9 mouse cellular contexts compared by ENCODE assay signal in genomic region chr16:46121420-46121819, GRCm38 (mm10). TPM values are rescaled to one million over a fixed set of nuclear protein-coding genes. Genes with fewer than 3 reads are reported as not detected.
DNase-seq lines count a peak whose midpoint lies in the region; ATAC-seq and TF ChIP-seq lines count a peak whose summit lies in the region.
"Had no signal": no experiment of that assay in that cellular context is flagged by ENCODE, and none has a peak within 500 bp of the region (broad histone marks: within the 10 kb centered on the region; RNA-seq: fewer than 3 reads in every experiment).

No protein-coding gene starts in this region.

- peak; percentile 72 for TF ChIP-seq CTCF in forebrain, postnatal 0 days (IDR thresholded peaks at IDR 0.05; ENCODE audit: low read depth)

- H3K4me3 ChIP-seq in forebrain, embryonic 10.5 days = no peak overlapping the region
- H3K4me3 ChIP-seq in forebrain, embryonic 12.5 days (replicated peaks) = no peak overlapping the region
- H3K4me3 ChIP-seq in megakaryocyte, embryonic 14.5 days (replicated peaks) = peak overlapping the region; percentile 18
- no peak overlapping the region for H3K4me3 ChIP-seq in forebrain, postnatal 0 days (ENCODE audit: low read depth, low read length)

- H3K4me2 ChIP-seq in forebrain, embryonic 12.5 days = no peak overlapping the region
- H3K4me2 ChIP-seq in forebrain, postnatal 0 days (ENCODE audit: low read depth) = no peak overlapping the region

- no peak overlapping the region for H3K27ac ChIP-seq in forebrain, embryonic 10.5 days
- no peak overlapping the region for H3K27ac ChIP-seq in forebrain, embryonic 12.5 days
- H3K27ac ChIP-seq in forebrain, postnatal 0 days (ENCODE audit: low read depth, low read length) = no peak overlapping the region

- peak; percentile 18 for DNase-seq in forebrain, embryonic 10.5 days (ENCODE audit: extremely low spot score, low spot score)
- peak; percentile 76 for DNase-seq in forebrain, postnatal 0 days
- peak; percentile 55 for DNase-seq in layer of hippocampus, postnatal 14 days (ENCODE audit: low spot score in 2 of 2)
- DNase-seq in naive thymus-derived CD4-positive, alpha-beta T cell, adult 2 months (ENCODE audit: low read depth) = peak; percentile 68

- no peaks in the 10 kb centered on the region for H3K36me3 ChIP-seq in forebrain, embryonic 10.5 days (replicated peaks)
- no peaks in the 10 kb centered on the region for H3K36me3 ChIP-seq in forebrain, embryonic 12.5 days (replicated peaks)
- H3K36me3 ChIP-seq in megakaryocyte, embryonic 14.5 days (replicated peaks; ENCODE audit: low read length) = peaks cover 18% of the 10 kb centered on the region
- no peaks in the 10 kb centered on the region for H3K36me3 ChIP-seq in forebrain, postnatal 0 days (ENCODE audit: insufficient read depth)

- H3K4me1 ChIP-seq in forebrain, embryonic 10.5 days = peaks cover 3% of the 10 kb centered on the region; the same call in 1 of the 2 replicates
- H3K4me1 ChIP-seq in forebrain, embryonic 12.5 days = 0 out of 2 replicates have a peak, but pooled peaks cover 5% of the 10 kb centered on the region
- peaks cover 57% of the 10 kb centered on the region for H3K4me1 ChIP-seq in megakaryocyte, embryonic 14.5 days
- no peaks in the 10 kb centered on the region for H3K4me1 ChIP-seq in forebrain, postnatal 0 days (ENCODE audit: insufficient read depth)

- no peaks in the 10 kb centered on the region for H3K27me3 ChIP-seq in forebrain, embryonic 10.5 days (ENCODE audit: poor library complexity, severe bottlenecking)
- no peaks in the 10 kb centered on the region for H3K27me3 ChIP-seq in forebrain, embryonic 12.5 days
- no peaks in the 10 kb centered on the region for H3K27me3 ChIP-seq in megakaryocyte, embryonic 14.5 days (replicated peaks)
- no peaks in the 10 kb centered on the region for H3K27me3 ChIP-seq in forebrain, postnatal 0 days (ENCODE audit: insufficient read depth, low read length)

- 67% methylated on average over 2 of the region's 2 CpGs for WGBS in forebrain, embryonic 10.5 days
- 41% methylated on average over 2 of the region's 2 CpGs for WGBS in forebrain, embryonic 12.5 days
- WGBS in forebrain, postnatal 0 days = 35% methylated on average over 2 of the region's 2 CpGs

- H3K9ac ChIP-seq in forebrain, embryonic 12.5 days = no peak overlapping the region
- H3K9ac ChIP-seq in forebrain, postnatal 0 days = no peak overlapping the region

- no peaks in the 10 kb centered on the region for H3K9me3 ChIP-seq in forebrain, embryonic 10.5 days
- no peaks in the 10 kb centered on the region for H3K9me3 ChIP-seq in forebrain, embryonic 12.5 days
- H3K9me3 ChIP-seq in megakaryocyte, embryonic 14.5 days = no peaks in the 10 kb centered on the region
- no peaks in the 10 kb centered on the region for H3K9me3 ChIP-seq in forebrain, postnatal 0 days (ENCODE audit: low read length)

- no peak for ATAC-seq in forebrain, embryonic 12.5 days (ENCODE audit: low FRiP score)
- no peak for ATAC-seq in megakaryocyte, adult 5-6 weeks (ENCODE audit: poor library complexity, severe bottlenecking)
- ATAC-seq in forebrain, postnatal 0 days = peak; percentile 84
- no peak for ATAC-seq in monocyte, adult 5-6 weeks (replicated peaks; ENCODE audit: insufficient number of reproducible peaks, low FRiP score, low TSS enrichment, poor library complexity, severe bottlenecking)

RNA-seq across cellular contexts. Expression of gene Cd96, which starts 1.4 kb away (rescaled TPM):
- polyA plus RNA-seq in forebrain, embryonic 10.5 days (2016; fragmentation: Nextera tagmentation; extraction: Ambion mirVana) = not detected in 2 replicates
- not detected in 2 replicates for polyA plus RNA-seq in forebrain, embryonic 12.5 days (2016; fragmentation: Nextera tagmentation; extraction: Ambion mirVana)
- 4.8 TPM in 1 of 2 replicates, not detected in the other for polyA plus RNA-seq in megakaryocyte, embryonic 14.5 days (2012; ENCODE audit: insufficient read depth, low replicate concordance)
- 0.54 and 4.2 TPM in 2 replicates for total RNA-seq in megakaryocyte, adult 5-6 weeks (2015)
- total RNA-seq in megakaryocyte, adult 5-6 weeks (2017) = 1.2 and 1.9 TPM in 2 replicates
- total RNA-seq in forebrain, postnatal 0 days (2014; rRNA removed) = 0.10 and 0.46 TPM in 2 replicates
- 0.06 TPM in 1 of 2 replicates, not detected in the other for polyA plus RNA-seq in forebrain, postnatal 0 days (2015; fragmentation: Nextera tagmentation; extraction: Ambion mirVana)
- under 1 TPM in 1 of 2 experiments, not detected in 1; 0.18 TPM for total RNA-seq in layer of hippocampus, postnatal 14 days (2021)
- total RNA-seq in monocyte, adult 5-6 weeks (2017) = 15.3 to 51.1 TPM (median 22.0 TPM) in 3 replicates
- polyA plus RNA-seq: frontal cortex, adult 2 months had no signal

RNA-seq across cellular contexts. Expression of gene Gm4737, which starts 33.5 kb away (rescaled TPM):
- 3.9 and 4.5 TPM in 2 replicates for polyA plus RNA-seq in forebrain, embryonic 10.5 days (2016; fragmentation: Nextera tagmentation; extraction: Ambion mirVana)
- polyA plus RNA-seq in forebrain, embryonic 12.5 days (2016; fragmentation: Nextera tagmentation; extraction: Ambion mirVana) = 3.9 and 4.6 TPM in 2 replicates
- polyA plus RNA-seq in megakaryocyte, embryonic 14.5 days (2012; ENCODE audit: insufficient read depth, low replicate concordance) = 26.0 and 30.8 TPM in 2 replicates
- total RNA-seq in megakaryocyte, adult 5-6 weeks (2015) = 2.4 and 2.5 TPM in 2 replicates
- total RNA-seq in megakaryocyte, adult 5-6 weeks (2017) = 3.2 and 3.6 TPM in 2 replicates
- 0.90 and 1.4 TPM in 2 replicates for total RNA-seq in forebrain, postnatal 0 days (2014; rRNA removed)
- 0.90 and 2.1 TPM in 2 replicates for polyA plus RNA-seq in forebrain, postnatal 0 days (2015; fragmentation: Nextera tagmentation; extraction: Ambion mirVana)
- total RNA-seq in layer of hippocampus, postnatal 14 days (2021) = 10 to 100 TPM; 10.3 to 11.7 TPM
- total RNA-seq in monocyte, adult 5-6 weeks (2017) = 2.2 to 4.3 TPM (median 3.3 TPM) in 3 replicates

Comparison
In these comparisons a context has a peak if more than half of its experiments do, and no peak if none do; other contexts are left out.
1. DNase-seq: peak in every context shown above with its lines; median percentile 76 in forebrain, postnatal 0 days; 68 in naive thymus-derived CD4-positive, alpha-beta T cell, adult 2 months; 55 in layer of hippocampus, postnatal 14 days; 18 in forebrain, embryonic 10.5 days.